Mouse (Mus musculus) liver (tissue): ENCODE measurements at regions not wholly inside any gene's neighbourhood (a gene's known extent, or its start where the extent isn't known, plus 50 kb on each side); places are given as distances from the start of the nearest gene placed in this dataset.

Experiments
- DNase-seq: peaks from one replicate; pipeline ENCODE4 v3.0.0-alpha.2; 2020; ENCODE audit warnings: mixed read lengths

DNA sequence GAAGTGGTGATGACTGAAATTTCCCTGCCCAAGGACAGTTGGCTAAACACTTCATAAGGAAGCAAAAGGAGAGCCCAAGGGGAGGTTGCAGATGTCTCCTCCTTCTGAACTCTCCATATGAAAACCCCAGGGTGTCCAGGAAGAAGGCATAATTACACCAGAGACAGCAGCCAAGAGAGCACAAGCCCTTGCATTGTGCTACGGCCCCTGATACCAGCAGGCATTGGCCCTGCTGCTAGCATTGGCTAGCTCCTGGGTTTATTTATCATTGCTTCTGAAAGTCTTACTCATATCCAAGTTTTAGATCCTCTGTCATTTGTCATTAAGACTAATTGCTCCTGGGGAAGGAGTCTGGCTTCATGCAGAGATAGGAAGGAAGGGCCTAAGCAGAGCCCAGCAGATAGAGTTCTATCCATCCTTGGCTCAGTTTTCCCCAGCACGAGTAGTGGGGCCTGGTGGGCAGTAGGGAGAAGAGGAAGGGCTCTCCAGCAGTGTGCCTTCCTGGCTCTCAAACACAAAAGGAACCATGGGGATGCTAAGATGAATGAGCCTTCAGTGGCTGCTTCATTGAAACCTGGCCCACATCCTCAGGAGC is 98.5 kb upstream of the Tmc3 start:
- no peak for DNase-seq

DNA sequence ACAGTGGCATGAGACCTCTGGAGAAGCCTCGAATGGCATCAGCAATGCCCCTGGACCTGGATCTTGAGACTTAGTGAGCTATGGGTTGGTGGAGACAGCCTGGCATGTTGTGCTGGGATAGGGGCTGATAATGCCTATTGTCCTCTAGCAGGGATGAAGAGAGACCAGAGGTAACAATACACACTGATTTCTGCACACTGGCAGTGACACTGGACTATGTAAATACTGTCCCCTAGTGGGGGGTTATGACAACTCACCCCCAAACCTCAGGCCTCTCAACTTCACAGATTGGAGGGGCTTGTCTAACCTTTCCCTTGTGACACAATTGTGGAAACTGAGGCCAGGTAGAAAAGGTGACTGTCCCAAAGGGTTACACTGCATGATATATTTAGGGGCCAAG is 94.9 kb upstream of the Tmc3 start:
- DNase-seq = no peak

DNA sequence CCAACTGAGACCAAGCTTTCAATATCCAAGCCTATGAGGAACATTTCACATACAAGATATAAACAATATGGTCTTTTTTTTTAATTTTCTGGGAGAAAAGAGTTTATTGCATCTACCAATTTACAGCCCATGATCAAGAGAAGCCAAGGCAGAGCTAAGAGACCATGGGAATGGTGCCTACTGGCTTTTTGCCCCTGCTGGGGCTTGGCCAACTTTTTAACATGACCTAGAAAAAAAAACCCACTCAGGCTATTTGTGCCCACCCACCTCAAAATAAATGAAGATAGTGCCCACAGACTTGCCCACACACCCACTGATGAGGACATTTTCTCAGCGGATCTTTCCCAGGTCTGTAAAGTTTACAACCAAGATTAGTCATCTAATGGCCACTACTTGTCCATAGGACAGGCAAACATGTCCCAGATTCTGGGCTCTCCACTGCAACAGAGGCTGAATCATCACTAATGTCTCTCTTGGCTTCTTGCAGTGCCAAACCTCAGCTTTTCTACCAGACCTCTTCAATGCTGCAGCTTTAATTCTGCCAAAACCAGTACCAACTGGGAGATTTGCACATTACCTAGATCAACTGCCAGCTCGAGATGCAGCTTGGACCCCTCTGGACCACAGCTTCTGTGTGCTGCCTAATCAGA is 79.6 kb upstream of the Tmc3 start:
- DNase-seq = no peak

DNA sequence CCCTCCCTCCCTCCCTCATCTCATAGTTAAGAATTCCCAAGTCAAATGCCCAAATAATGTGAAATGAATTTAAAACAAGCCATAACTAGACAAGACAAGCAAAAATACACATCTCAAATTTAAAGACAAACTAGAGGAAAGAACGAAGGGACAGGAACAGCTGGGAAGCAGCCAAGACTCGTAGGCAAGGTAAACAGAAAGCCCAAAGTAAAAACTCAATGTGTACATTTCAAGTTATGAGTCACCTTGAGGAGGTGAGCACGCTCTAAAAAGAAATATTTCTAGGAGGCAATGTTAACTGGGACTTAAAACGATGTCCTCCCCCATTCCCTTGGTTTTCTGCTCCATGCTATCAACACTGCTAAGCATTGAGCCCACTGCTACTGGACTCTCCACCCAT is 68.4 kb upstream of the Tmc3 start:
- DNase-seq = no peak

DNA sequence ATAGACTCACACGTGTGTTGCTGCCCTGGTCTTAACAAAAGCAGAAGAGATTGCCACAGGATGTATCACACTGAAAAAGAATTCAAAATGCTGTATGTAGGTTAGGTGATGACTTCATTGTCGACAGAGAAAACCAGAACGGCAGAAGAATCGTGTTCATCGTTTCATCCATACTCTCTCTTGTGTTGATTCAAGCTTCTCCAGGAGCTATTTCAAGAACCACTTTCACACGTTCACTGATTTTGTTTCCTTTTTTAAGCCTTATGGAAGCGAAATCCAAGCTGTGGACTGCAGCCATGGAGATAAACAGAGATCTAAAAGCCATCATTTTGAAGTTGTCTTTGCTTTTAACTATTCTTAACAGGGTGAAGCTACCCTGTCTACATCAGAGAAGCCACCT is 63.2 kb upstream of the Tmc3 start:
- DNase-seq = no peak
